Mouse (Mus musculus): ENCODE measurements around the gene Lpcat3.

DNA sequence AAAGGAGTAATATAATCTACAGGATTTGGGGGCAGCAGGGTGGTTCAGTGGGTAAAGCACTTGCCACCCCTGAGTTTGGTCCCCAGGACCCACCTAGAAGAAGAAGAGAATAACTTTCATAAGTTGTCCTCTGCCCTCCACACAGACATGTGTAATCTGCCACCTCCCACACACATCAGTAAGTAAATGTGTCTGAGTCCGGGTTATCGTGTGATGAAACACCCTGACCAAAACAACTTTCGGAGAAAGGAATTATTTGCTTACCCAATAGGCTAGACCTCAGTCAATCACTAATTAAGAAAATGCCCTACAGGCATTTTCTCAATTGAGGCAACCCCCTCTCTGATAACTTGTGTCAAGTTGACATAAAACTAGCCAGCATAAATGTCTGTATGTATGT lies 27.7 kb downstream of the Lpcat3 start:
- no peak for TF ChIP-seq CTCF (IDR thresholded peaks at IDR 0.05; ENCODE audit: low read depth)
- TF ChIP-seq EP300 (IDR thresholded peaks at IDR 0.05; ENCODE audit: low read depth), result no peak
